Mouse (Mus musculus) duodenum, adult 2 months (tissue): ENCODE data around the gene Calr4. TPM values are rescaled to one million over a fixed set of nuclear protein-coding genes. Genes with fewer than 3 reads are reported as not detected.

Source experiments
- polyA plus RNA-seq: library from polyadenylated mRNA; depleted of rRNA; stranded (reverse); fragments of >200 nt; gene quantifications from 2 replicates; pipeline ENCODE4 v1.2.3, GENCODE M21; 2012; ENCODE audit warnings: low replicate concordance; rRNA removed

Gene Calr4
- not detected in 2 replicates for polyA plus RNA-seq

DNA sequence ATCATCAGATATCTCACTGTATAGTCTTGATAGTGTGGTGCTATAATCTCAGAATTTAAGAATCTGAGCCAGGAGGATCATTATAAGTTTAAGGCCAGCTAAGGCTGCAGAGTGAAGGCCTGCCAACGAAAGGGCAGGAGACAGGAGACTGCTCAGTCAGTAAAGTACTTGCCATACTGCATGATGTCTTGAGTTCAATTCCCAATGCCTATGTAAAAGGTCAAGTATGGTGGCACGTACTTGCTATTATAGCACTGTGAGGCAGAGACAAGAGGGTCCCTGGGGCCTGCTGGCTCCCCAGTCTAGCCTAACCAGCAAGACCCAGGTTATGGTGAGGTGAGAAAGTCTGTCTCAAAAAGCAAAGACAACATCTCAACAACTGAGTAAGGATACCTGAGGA lies at the start of gene Calr4:
Gene Calr4, plus strand, starts transcription at position 301 of the 400 bp plus-strand sequence.

DNA sequence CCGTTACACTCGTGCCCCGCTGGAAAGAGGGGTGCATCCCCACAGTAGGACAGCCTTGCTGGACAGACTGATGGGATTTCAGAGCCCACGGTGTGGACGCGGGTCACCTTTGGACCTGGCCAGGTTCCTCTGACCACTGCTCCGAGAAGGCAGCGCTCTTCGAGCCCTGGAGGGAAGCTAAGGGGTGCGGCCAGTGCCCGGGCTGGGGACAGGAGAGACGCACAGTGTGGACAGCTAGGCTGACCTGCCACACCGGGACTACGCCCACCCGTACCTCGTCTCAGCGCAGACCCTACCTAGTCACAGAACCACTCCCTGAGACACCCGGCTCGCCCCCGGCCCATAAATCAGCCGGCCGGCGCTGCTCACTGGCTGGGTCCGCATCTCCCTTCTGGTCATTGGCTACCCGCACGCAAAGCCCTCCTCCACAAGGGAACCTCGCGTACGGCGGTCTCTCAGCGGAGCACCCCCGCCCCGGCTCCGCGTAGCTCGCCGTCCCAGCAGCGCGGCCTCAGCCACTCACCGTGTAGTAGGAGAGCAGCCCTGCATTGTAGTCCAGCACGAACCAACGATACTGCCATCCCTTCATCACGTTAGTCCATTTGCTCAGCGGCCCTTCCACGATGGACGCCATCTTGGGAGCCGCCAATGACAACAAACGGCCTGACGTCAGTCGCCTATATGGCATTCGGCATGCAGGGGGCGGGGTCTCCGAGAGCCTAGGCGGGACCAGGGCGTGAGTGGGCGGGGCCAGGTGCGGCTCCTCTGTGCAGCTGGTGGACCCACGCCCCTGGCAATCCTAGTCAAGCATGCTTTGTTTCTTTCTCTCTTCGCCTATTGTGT lies 32.5 kb upstream of the Calr4 start, which contains the start of gene Osbpl9:
Gene Osbpl9, minus strand, starts transcription at position 691 of the 843 bp plus-strand sequence.

DNA sequence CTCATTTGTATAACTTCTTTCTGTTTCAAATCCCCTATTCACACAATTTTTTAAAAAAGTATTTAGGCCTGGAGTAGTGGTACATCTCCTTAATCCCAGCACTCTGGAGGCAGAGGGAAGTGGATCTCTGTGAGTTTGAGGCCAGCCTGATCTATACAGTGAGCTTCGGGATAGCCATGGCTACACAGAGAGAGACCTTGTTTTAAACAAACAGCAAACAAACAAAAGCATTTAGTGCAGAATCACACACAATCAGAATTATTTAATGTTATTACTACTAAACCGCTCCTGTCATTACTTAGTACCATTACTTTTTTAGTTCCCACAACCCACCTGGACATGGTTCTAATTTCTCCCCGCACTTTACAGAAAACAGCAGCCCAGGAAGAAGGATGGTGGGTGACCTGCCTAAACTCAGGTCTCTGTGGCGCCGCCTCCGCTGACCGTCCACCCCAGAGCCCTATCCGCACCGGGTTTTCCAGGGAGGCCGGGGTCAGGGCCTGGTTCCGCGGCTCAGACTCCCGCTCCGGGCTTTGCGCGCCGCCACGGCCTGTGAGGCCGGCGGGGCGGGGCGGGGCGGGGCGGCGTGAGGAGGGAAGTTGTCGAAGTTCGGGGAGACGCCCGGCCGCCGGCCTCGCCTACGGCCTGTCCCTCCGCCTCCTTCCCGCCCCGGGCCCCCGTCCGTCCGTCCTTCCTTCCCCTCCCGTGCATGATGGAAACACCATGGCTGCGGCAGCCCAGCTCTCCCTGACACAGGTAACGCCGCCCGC lies 45.6 kb downstream of the Calr4 start, which contains the start of gene Eps15:
Gene Eps15, plus strand, starts transcription at position 580 of the 770 bp plus-strand sequence.

Other genes with a start within 250 kb of the Calr4 start
- 3.0 and 5.7 TPM in 2 replicates for gene Nrd1, start 233.8 kb upstream of the Calr4 start, polyA plus RNA-seq
- gene Osbpl9, start 32.2 kb upstream of the Calr4 start, polyA plus RNA-seq = 17.2 and 21.4 TPM in 2 replicates
- gene Eps15, start 45.8 kb downstream of the Calr4 start, polyA plus RNA-seq = 0.81 and 1.2 TPM in 2 replicates
- 7.3 and 21.6 TPM in 2 replicates for gene Ttc39a, start 172.1 kb downstream of the Calr4 start, polyA plus RNA-seq